Mouse (Mus musculus) thymus, postnatal 36 days (tissue): ENCODE results near the gene Krt13.

ENCODE experiments used
- DNase-seq, 2 experiments: peaks; one replicate each; pipeline ENCODE4 v3.0.0; 2022; ENCODE audit warnings: mixed read lengths in 2 of 2

Gene Krt13

GRCm38 (mm10) chr11:100121466-100121865 is at the start of gene Krt13:
Krt13 (minus strand) TSS chr11:100121566.
- no peak for DNase-seq

- peak; percentile 23 to 33 for DNase-seq
These were observed 47.7 kb upstream of the Krt13 start for GRCm38 (mm10) chr11:100168765-100169762.

GRCm38 (mm10) chr11:100168071-100168470 is 46.7 kb upstream of the Krt13 start:
- DNase-seq: no peak

GRCm38 (mm10) chr11:100164392-100164791 is 43.0 kb upstream of the Krt13 start:
- no peak for DNase-seq

GRCm38 (mm10) chr11:100157908-100158477 is 36.6 kb upstream of the Krt13 start:
- DNase-seq: no peak

GRCm38 (mm10) chr11:100157331-100157730 is 36.0 kb upstream of the Krt13 start:
- DNase-seq: no peak

GRCm38 (mm10) chr11:100155497-100156255 is 34.3 kb upstream of the Krt13 start:
- no peak for DNase-seq

- no peak for DNase-seq
These were observed 27.4 kb upstream of the Krt13 start, which contains the start of gene Krt19 for GRCm38 (mm10) chr11:100148615-100149330. Krt19 (minus strand) TSS chr11:100148665.

- DNase-seq: no peak
These were observed 26.4 kb upstream of the Krt13 start for GRCm38 (mm10) chr11:100147566-100148353.

GRCm38 (mm10) chr11:100145858-100146560 is 24.6 kb upstream of the Krt13 start:
- no peak for DNase-seq

- DNase-seq: no peak
These were observed 23.7 kb upstream of the Krt13 start for GRCm38 (mm10) chr11:100145104-100145503.

- no peak for DNase-seq
These were observed 19.6 kb upstream of the Krt13 start for GRCm38 (mm10) chr11:100140966-100141365.

- no peak for DNase-seq
These were observed 18.0 kb upstream of the Krt13 start for GRCm38 (mm10) chr11:100139391-100139790.

GRCm38 (mm10) chr11:100138809-100139208 is 17.4 kb upstream of the Krt13 start:
- no peak for DNase-seq

GRCm38 (mm10) chr11:100137693-100138092 is 16.3 kb upstream of the Krt13 start:
- DNase-seq: no peak

- no peak for DNase-seq
These were observed 15.2 kb upstream of the Krt13 start for GRCm38 (mm10) chr11:100136559-100136958.

GRCm38 (mm10) chr11:100135731-100136130 is 14.4 kb upstream of the Krt13 start, which contains the start of gene Krt15:
Krt15 (minus strand) TSS chr11:100135928.
- no peak for DNase-seq

GRCm38 (mm10) chr11:100124901-100125300 is 3.5 kb upstream of the Krt13 start:
- DNase-seq: no peak

- DNase-seq: no peak
These were observed 1.0 kb downstream of the Krt13 start for GRCm38 (mm10) chr11:100120331-100120730.

- no peak for DNase-seq
These were observed 7.7 kb downstream of the Krt13 start for GRCm38 (mm10) chr11:100113742-100114029.
